Comparison of ENCODE assay signal across 9 mouse cellular contexts in the genomic region with DNA sequence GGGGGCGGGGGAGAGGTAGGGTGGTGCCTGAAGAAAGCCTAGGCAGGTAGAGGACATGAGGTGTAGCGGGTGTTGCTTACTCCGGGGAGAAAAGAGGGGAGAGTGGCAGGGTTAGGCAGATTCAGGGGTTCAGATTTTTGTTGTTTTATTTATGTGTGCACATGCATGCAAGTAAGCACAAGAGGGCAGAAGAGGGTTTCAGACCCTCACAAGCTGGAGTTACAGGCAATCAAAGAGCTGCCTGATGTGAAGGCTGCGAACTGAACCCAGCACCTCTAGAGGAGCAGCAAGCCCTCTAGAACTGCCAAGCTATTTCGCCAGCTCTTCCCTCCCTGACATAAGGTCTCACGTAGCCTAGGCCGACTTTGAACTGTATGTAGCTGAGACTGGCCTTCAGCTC. TPM values are rescaled to one million over a fixed set of nuclear protein-coding genes. Genes with fewer than 3 reads are reported as not detected.
DNase-seq lines count a peak whose midpoint lies in the region; ATAC-seq lines count a peak whose summit lies in the region.
"Had no signal": no experiment of that assay in that cellular context is flagged by ENCODE, and none has a peak within 500 bp of the region (broad histone marks: within the 10 kb centered on the region; RNA-seq: fewer than 3 reads in every experiment).

No protein-coding gene starts in this region.

- no peak for DNase-seq in heart, embryonic 10.5 days (ENCODE audit: low spot score)
- DNase-seq in heart, postnatal 25 days (ENCODE audit: low spot score): no peak
- DNase-seq in thymus, postnatal 0 days (ENCODE audit: low spot score): peak; percentile 34
- DNase-seq in thymus, postnatal 36 days: no peak
- DNase-seq in ovary, postnatal 14 days (ENCODE audit: low spot score): no peak
- no peak for DNase-seq in urinary bladder, adult 18-20 months (ENCODE audit: low spot score in 2 of 2)
- no peak for DNase-seq in layer of hippocampus, adult 11-12 months (ENCODE audit: low spot score)
- DNase-seq: kidney, adult 18-20 months had no signal

- no peaks in the 10 kb centered on the region for H3K9me3 ChIP-seq in heart, embryonic 10.5 days
- no peaks in the 10 kb centered on the region for H3K9me3 ChIP-seq in intestine, embryonic 16.5 days (ENCODE audit: control insufficient read depth, low read length)

- peak overlapping the region; percentile 71; the same call in 1 of the 2 replicates for H3K4me3 ChIP-seq in heart, embryonic 10.5 days
- H3K4me3 ChIP-seq in intestine, embryonic 16.5 days (ENCODE audit: low read length): no peak overlapping the region

- 37% methylated on average over 7 of the region's 7 CpGs for WGBS in heart, embryonic 10.5 days
- WGBS in intestine, embryonic 16.5 days: 56% methylated on average over 7 of the region's 7 CpGs

- no peak overlapping the region for H3K27ac ChIP-seq in heart, embryonic 10.5 days
- no peak overlapping the region for H3K27ac ChIP-seq in intestine, embryonic 16.5 days (ENCODE audit: low read length)

- ATAC-seq in intestine, embryonic 16.5 days: no peak

- H3K27me3 ChIP-seq in heart, embryonic 10.5 days (ENCODE audit: insufficient read depth, poor library complexity, severe bottlenecking): peaks cover 40% of the 10 kb centered on the region
- no peaks in the 10 kb centered on the region for H3K27me3 ChIP-seq in intestine, embryonic 16.5 days (replicated peaks; ENCODE audit: control insufficient read depth, insufficient read depth, low read length)

- intact Hi-C loops in heart, postnatal 25 days (cut with DNase I): loop anchor here (1.0 to 5.0 kb wide), 2 partner anchors 51 to 94 kb away; a partner anchor contains a TSS

- no peaks in the 10 kb centered on the region for H3K36me3 ChIP-seq in heart, embryonic 10.5 days
- no peaks in the 10 kb centered on the region for H3K36me3 ChIP-seq in intestine, embryonic 16.5 days (ENCODE audit: control insufficient read depth, insufficient read depth, low read length)

- H3K4me2 ChIP-seq in intestine, embryonic 16.5 days (ENCODE audit: low read depth, low read length): peak overlapping the region; percentile 92; the same call in 1 of the 2 replicates

- no peak overlapping the region; the same call in 1 of the 2 replicates for H3K9ac ChIP-seq in intestine, embryonic 16.5 days (ENCODE audit: low read depth, low read length)

- peaks cover 27% of the 10 kb centered on the region for H3K4me1 ChIP-seq in heart, embryonic 10.5 days
- peaks cover 13% of the 10 kb centered on the region for H3K4me1 ChIP-seq in intestine, embryonic 16.5 days (ENCODE audit: control insufficient read depth, insufficient read depth, low read length)

RNA-seq across cellular contexts. Expression of a gene that starts 0.8 kb away (rescaled TPM):
- polyA plus RNA-seq in heart, embryonic 10.5 days (2016; fragmentation: Nextera tagmentation; extraction: Ambion mirVana): 7.3 and 7.4 TPM in 2 replicates
- 10 to 100 TPM; 27.5 to 32.8 TPM for total RNA-seq in heart, postnatal 25 days (2021)
- polyA plus RNA-seq in thymus, postnatal 0 days (2015; fragmentation: Nextera tagmentation; extraction: Ambion mirVana): 19.8 and 21.6 TPM in 2 replicates
- polyA plus RNA-seq in intestine, embryonic 16.5 days (2015; fragmentation: Nextera tagmentation; extraction: Ambion mirVana): 11.8 and 12.4 TPM in 2 replicates

RNA-seq across cellular contexts. Expression of a gene that starts 29.8 kb away (rescaled TPM):
- polyA plus RNA-seq in heart, embryonic 10.5 days (2016; fragmentation: Nextera tagmentation; extraction: Ambion mirVana): 25.4 and 31.0 TPM in 2 replicates
- total RNA-seq in heart, postnatal 25 days (2021): 10 to 100 TPM; 20.6 to 22.4 TPM
- polyA plus RNA-seq in thymus, postnatal 0 days (2015; fragmentation: Nextera tagmentation; extraction: Ambion mirVana): 15.1 and 16.5 TPM in 2 replicates
- polyA plus RNA-seq in intestine, embryonic 16.5 days (2015; fragmentation: Nextera tagmentation; extraction: Ambion mirVana): 29.1 and 36.4 TPM in 2 replicates

RNA-seq across cellular contexts. Expression of a gene that starts 30.6 kb away (rescaled TPM):
- polyA plus RNA-seq in heart, embryonic 10.5 days (2016; fragmentation: Nextera tagmentation; extraction: Ambion mirVana): not detected in 2 replicates
- total RNA-seq in heart, postnatal 25 days (2021): not detected
- not detected in 2 replicates for polyA plus RNA-seq in thymus, postnatal 0 days (2015; fragmentation: Nextera tagmentation; extraction: Ambion mirVana)
- polyA plus RNA-seq in intestine, embryonic 16.5 days (2015; fragmentation: Nextera tagmentation; extraction: Ambion mirVana): not detected in 2 replicates

RNA-seq across cellular contexts. Expression of a gene that starts 41.1 kb away (rescaled TPM):
- 71.4 and 85.0 TPM in 2 replicates for polyA plus RNA-seq in heart, embryonic 10.5 days (2016; fragmentation: Nextera tagmentation; extraction: Ambion mirVana)
- 10 to 100 TPM; 39.0 to 39.2 TPM for total RNA-seq in heart, postnatal 25 days (2021)
- 65.2 and 71.4 TPM in 2 replicates for polyA plus RNA-seq in thymus, postnatal 0 days (2015; fragmentation: Nextera tagmentation; extraction: Ambion mirVana)
- 71.4 and 79.5 TPM in 2 replicates for polyA plus RNA-seq in intestine, embryonic 16.5 days (2015; fragmentation: Nextera tagmentation; extraction: Ambion mirVana)

RNA-seq across cellular contexts. Expression of a gene that starts 41.1 kb away (rescaled TPM):
- 570 and 662 TPM in 2 replicates for polyA plus RNA-seq in heart, embryonic 10.5 days (2016; fragmentation: Nextera tagmentation; extraction: Ambion mirVana)
- 100 to 1,000 TPM; 499 to 563 TPM for total RNA-seq in heart, postnatal 25 days (2021)
- 1,297 and 1,312 TPM in 2 replicates for polyA plus RNA-seq in thymus, postnatal 0 days (2015; fragmentation: Nextera tagmentation; extraction: Ambion mirVana)
- 868 and 882 TPM in 2 replicates for polyA plus RNA-seq in intestine, embryonic 16.5 days (2015; fragmentation: Nextera tagmentation; extraction: Ambion mirVana)
